ENCODE assay signal across 8 mouse cellular contexts in genomic region chr11:105347162-105348161, GRCm38 (mm10). TPM values are rescaled to one million over a fixed set of nuclear protein-coding genes. Genes with fewer than 3 reads are reported as not detected.
DNase-seq lines count a peak whose midpoint lies in the region; ATAC-seq and TF ChIP-seq lines count a peak whose summit lies in the region.

No protein-coding gene starts in this region.

- H3K9ac ChIP-seq in embryonic facial prominence, embryonic 12.5 days: no peak overlapping the region
- H3K9ac ChIP-seq in limb, embryonic 14.5 days (ENCODE audit: low read depth, low read length, severe bottlenecking): no peak overlapping the region
- H3K9ac ChIP-seq in midbrain, embryonic 16.5 days (ENCODE audit: low read depth, low read length): peak overlapping the region; percentile 15

- peak; percentile 86 for DNase-seq in 3T3-L1 (ENCODE audit: low read depth, low spot score)
- DNase-seq in adrenal gland, postnatal 36 days: peak; percentile 83 to 90
- DNase-seq in heart, adult 8-10 months (ENCODE audit: low spot score): peak; percentile 82
- peak; percentile 83 for DNase-seq in kidney, adult 9 months
- DNase-seq in limb, embryonic 14.5 days (ENCODE audit: low spot score): peak; percentile 62
- DNase-seq in spleen, postnatal 14 days (ENCODE audit: low spot score in 2 of 2): peak; percentile 49 to 65

- H3K27me3 ChIP-seq in embryonic facial prominence, embryonic 12.5 days: no peaks in the 10 kb centered on the region
- H3K27me3 ChIP-seq in limb, embryonic 14.5 days (ENCODE audit: control insufficient read depth, insufficient read depth, low read length): no peaks in the 10 kb centered on the region
- H3K27me3 ChIP-seq in midbrain, embryonic 16.5 days (ENCODE audit: control insufficient read depth, insufficient read depth, low read depth, low read length): no peaks in the 10 kb centered on the region

- no peak for TF ChIP-seq POLR2A in limb, embryonic 14.5 days (IDR thresholded peaks at IDR 0.05; ENCODE audit: borderline replicate concordance, extremely low read depth, insufficient read depth, insufficient read length)

- no peak overlapping the region for H3K27ac ChIP-seq in embryonic facial prominence, embryonic 12.5 days
- H3K27ac ChIP-seq in limb, embryonic 14.5 days (replicated peaks; ENCODE audit: low read depth, low read length): no peak overlapping the region
- H3K27ac ChIP-seq in midbrain, embryonic 16.5 days (ENCODE audit: low read length): no peak overlapping the region

- H3K4me2 ChIP-seq in embryonic facial prominence, embryonic 12.5 days (replicated peaks): no peak overlapping the region
- H3K4me2 ChIP-seq in limb, embryonic 14.5 days (replicated peaks; ENCODE audit: low read depth, low read length, severe bottlenecking): no peak overlapping the region
- peak overlapping the region; percentile 15; the same call in 1 of the 2 replicates for H3K4me2 ChIP-seq in midbrain, embryonic 16.5 days (ENCODE audit: low read length)

- ATAC-seq in embryonic facial prominence, embryonic 12.5 days (ENCODE audit: insufficient number of reproducible peaks, insufficient read depth, low FRiP score, low TSS enrichment): peak; percentile 16; the same call in 1 of the 2 replicates
- peak; percentile 45 for ATAC-seq in limb, embryonic 14.5 days (ENCODE audit: low FRiP score, low read depth)
- ATAC-seq in midbrain, embryonic 16.5 days: peak; percentile 87

- H3K9me3 ChIP-seq in embryonic facial prominence, embryonic 12.5 days: no peaks in the 10 kb centered on the region
- H3K9me3 ChIP-seq in limb, embryonic 14.5 days (ENCODE audit: control insufficient read depth, low read length): no peaks in the 10 kb centered on the region
- H3K9me3 ChIP-seq in midbrain, embryonic 16.5 days (replicated peaks; ENCODE audit: control insufficient read depth, low read length, poor library complexity, severe bottlenecking): no peaks in the 10 kb centered on the region

- peaks cover under 1% of the 10 kb centered on the region; the same call in 1 of the 2 replicates for H3K4me1 ChIP-seq in embryonic facial prominence, embryonic 12.5 days
- H3K4me1 ChIP-seq in limb, embryonic 14.5 days (ENCODE audit: control insufficient read depth, insufficient read depth, low read length): 0 out of 2 replicates have a peak, but pooled peaks cover 2% of the 10 kb centered on the region
- no peaks in the 10 kb centered on the region for H3K4me1 ChIP-seq in midbrain, embryonic 16.5 days (ENCODE audit: control insufficient read depth, insufficient read depth, low read length)

- H3K4me3 ChIP-seq in embryonic facial prominence, embryonic 12.5 days: no peak overlapping the region
- no peak overlapping the region for H3K4me3 ChIP-seq in limb, embryonic 14.5 days (replicated peaks; ENCODE audit: low read length)
- H3K4me3 ChIP-seq in midbrain, embryonic 16.5 days (ENCODE audit: low read depth, low read length): no peak overlapping the region

- peaks cover 73% of the 10 kb centered on the region for H3K36me3 ChIP-seq in embryonic facial prominence, embryonic 12.5 days
- H3K36me3 ChIP-seq in limb, embryonic 14.5 days (ENCODE audit: control insufficient read depth, insufficient read depth, low read length): peaks cover 80% of the 10 kb centered on the region
- no peaks in the 10 kb centered on the region for H3K36me3 ChIP-seq in midbrain, embryonic 16.5 days (ENCODE audit: control insufficient read depth, insufficient read depth, low read length)

- WGBS in embryonic facial prominence, embryonic 12.5 days: 65% methylated on average over 28 of the region's 28 CpGs
- WGBS in limb, embryonic 14.5 days: 64% methylated on average over 28 of the region's 28 CpGs
- 62% methylated on average over 28 of the region's 28 CpGs for WGBS in midbrain, embryonic 16.5 days

RNA-seq across cellular contexts. Expression of gene Mrc2, which starts 55.0 kb away (rescaled TPM):
- 10 to 100 TPM; 24.7 to 28.3 TPM for total RNA-seq in adrenal gland, postnatal 36 days (2021)
- 35.3 and 38.5 TPM in 2 replicates for polyA plus RNA-seq in embryonic facial prominence, embryonic 12.5 days (2016; fragmentation: Nextera tagmentation; extraction: Ambion mirVana)
- 10 to 100 TPM in 3 of 4 experiments, 1 to 10 TPM in 1; 9.8 to 13.3 (median 13.0) TPM for total RNA-seq in heart, adult 8-10 months (2022)
- polyA plus RNA-seq in limb, embryonic 14.5 days (2012; rRNA removed): 98.5 and 125 TPM in 2 replicates
- polyA plus RNA-seq in limb, embryonic 14.5 days (2014; fragmentation: Nextera tagmentation; extraction: Ambion mirVana): 26.4 and 27.5 TPM in 2 replicates
- polyA plus RNA-seq in midbrain, embryonic 16.5 days (2015; fragmentation: Nextera tagmentation; extraction: Ambion mirVana): 3.8 and 4.5 TPM in 2 replicates

Comparison
In these comparisons a context has a peak if more than half of its experiments do, and no peak if none do; other contexts are left out.
1. ATAC-seq: peak in every context shown above with its lines; median percentile 87 in midbrain, embryonic 16.5 days; 45 in limb, embryonic 14.5 days; 16 in embryonic facial prominence, embryonic 12.5 days.